Mouse (Mus musculus) left cerebral cortex, adult 11 months (tissue): ENCODE results near the gene Fam155a.
"Not testable (repeated sequence)": the region's sequence is repeated elsewhere in the genome, so short reads cannot be mapped to it uniquely, and the experiment has no call there.

ENCODE experiments used
- DNase-seq: peaks from one replicate; pipeline ENCODE4 v3.0.0; 2022; ENCODE audit warnings: low spot score

Fam155a gene

DNA sequence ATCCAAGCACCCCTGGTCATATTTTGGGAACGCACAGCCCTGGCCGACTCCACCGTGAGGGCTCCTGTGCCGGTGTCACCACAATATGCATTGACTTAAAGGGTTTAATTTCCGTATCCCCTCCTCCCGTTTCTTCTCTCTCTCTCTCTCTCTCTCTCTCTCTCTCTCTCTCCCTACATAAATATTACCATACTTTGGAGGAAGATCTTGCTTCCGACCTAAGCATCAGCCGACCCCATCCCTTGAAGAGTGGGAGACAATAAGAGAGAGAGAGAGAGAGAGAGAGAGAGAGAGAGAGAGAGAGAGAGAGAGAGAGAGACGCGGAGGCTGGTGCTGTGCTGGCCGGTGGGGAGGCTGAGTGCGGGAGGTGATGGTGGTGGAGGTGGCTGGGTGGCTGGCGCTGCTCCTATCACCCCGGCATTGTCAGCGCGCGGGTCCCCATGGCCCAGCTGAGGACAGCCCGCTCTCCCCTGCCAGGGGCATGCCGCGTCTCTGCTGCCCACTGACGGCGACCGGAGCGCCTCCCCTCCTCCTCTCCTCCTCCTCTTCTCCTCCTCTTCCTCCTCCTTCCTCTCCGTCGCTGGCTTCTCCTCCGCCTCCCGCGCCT, at the start of gene Fam155a:
TSS of gene Fam155a (minus strand) at position 163 of the 607 bp plus-strand sequence.
- DNase-seq, result peak; percentile 24

DNA sequence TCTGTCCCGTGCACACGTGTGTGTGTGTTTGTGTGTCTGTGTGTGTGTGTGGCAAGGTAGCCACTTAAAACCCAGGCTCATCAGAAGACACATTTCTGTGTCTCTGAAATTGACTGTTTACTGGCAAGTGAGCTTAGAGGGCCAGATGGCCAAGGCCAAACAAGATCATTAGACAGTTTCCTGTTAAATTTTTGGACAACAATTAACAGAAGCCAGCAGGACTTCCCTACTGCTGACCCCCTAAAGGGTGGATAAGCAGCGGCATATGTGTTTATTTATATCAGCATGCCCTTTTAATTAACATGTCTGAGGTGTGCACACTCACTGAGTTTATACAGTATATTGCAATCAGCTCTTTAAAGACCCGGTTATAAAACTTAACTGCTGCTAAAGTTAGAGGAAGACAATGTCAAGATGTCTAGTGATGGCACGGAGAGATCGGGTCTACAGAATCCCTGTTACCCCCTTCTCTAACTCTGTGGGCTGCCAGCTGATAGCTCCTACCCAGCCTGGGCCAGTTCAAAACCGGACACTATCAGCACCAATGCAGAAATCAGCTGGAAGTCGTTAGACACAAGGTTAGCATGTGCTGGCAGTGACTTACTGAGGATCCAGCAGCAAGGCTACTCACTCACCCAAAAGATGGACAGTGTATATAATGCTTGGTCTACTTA, 42.4 kb upstream of the Fam155a start:
- no peak for DNase-seq

- no peak for DNase-seq
Observed at GRCm38 (mm10) chr8:9810955-9811530, 40.1 kb upstream of the Fam155a start.

DNA sequence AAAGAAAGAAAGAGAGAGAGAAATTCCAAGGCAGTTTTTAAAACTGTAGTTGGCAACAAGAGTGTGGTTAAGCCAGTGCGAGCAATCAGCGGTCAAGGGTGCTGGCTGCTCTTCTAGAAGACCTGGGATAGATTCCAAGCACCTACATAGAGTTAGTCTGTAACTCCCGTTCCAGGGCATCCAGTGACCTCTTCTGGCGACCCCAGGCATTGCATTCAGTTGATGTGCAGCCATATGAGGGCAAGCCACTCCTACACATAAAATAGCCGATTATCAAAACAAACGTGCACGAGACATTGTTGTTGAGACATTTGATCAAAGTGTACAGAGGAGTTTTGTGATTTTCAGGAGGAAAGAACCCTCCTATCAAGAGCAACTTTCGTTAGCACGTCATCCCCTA, 37.6 kb upstream of the Fam155a start:
- DNase-seq, result no peak

GRCm38 (mm10) chr8:9805676-9806075, 34.7 kb upstream of the Fam155a start:
- DNase-seq, result no peak

DNA sequence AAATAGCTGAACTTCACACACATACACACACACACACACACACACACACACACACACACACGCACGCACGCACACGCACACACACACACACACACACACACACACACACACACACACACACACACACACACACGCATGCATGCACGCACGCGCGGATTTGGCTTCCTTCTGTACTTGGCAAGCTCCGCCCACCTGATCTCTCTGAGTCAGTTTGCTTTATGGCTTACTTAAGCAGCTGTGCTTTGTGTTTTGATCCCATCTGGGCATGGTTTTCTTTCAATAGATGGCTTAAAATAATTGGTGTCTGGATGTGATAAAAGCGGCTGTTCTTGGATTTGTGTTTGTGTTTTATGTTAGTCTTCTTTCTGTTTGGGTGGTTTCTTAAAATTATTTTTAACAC, 29.4 kb upstream of the Fam155a start:
- DNase-seq, result not testable (repeated sequence)

- DNase-seq, result no peak
Observed at GRCm38 (mm10) chr8:9799923-9800322, 29.0 kb upstream of the Fam155a start.

GRCm38 (mm10) chr8:9797514-9797913, 26.6 kb upstream of the Fam155a start:
- no peak for DNase-seq

GRCm38 (mm10) chr8:9795724-9796123, 24.8 kb upstream of the Fam155a start:
- no peak for DNase-seq

DNA sequence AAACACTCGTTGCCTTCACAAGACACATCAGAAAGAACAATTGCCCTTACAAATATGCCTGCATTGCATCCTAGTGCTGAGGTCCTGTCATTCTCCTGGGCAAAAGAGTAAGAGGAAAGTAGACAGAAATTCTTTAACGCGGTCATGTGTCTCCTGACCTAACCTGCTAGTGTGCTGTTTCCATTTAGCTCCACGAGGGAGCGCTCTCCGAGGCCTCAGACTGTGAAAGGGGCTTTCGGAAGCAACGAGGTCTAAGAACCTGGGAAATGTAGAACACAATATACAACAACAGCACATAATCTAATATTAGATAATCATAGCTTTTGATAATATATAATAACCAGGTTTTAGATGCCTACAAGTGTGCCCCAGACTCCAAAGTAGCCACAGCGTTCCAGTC, 22.4 kb upstream of the Fam155a start:
- no peak for DNase-seq

DNA sequence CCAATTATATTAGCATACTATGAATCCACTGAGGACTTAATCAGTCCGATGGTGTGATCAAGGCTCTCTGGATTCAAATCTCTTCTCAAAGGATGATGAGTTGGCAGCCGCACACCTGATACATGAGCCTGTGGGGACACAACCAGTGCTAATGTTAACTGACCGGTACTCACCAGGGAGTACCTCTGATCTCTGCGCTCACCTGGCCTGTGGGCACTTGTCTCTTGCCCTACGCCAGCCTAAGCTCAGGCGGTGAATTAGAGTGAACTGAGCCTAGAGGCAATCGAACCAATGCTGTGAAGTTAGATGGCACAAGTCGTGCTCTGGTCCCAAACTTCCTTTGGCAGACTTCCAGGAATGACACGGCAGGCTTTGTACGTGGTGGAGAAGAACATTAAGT, 9.4 kb upstream of the Fam155a start:
- no peak for DNase-seq

DNA sequence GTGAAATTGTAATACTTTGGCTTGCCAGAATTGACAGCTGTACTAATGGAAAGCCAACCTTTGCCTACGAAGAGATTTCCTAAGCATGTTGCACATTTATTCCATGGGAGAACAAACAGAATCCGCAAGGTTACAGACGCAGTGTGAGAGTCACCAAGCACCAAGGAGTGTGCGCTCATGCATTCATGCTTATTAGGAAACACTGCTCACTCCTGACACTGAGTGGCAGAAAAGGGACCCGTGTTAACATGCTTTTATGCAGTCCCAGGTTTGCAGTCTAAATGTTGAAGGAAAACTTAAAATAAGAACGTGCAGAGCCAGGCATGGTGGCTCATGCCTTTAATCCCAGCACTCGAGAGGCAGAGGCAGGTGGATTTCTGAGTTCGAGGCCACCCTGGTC, 7.2 kb upstream of the Fam155a start:
- no peak for DNase-seq

DNA sequence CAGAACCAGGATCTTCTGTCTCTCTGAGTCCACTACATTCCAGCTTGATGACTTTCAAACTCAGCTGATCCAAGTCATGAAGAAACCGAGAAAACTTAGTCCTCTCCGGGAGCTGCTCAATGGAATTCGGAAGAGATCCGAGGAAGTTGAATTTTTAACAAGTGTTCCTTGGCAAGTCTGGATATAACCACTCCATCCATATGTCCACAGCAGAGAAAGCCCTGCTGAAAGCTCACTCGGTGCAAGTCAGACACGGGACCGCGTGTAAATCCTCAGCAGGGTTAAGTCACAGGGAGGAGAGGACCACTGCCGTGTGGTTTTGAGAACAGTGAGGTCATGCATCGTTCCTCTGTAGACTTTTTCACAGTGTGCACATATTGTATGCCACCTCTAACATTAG, 5.9 kb upstream of the Fam155a start:
- DNase-seq, result no peak

GRCm38 (mm10) chr8:9772519-9772840, 1.5 kb upstream of the Fam155a start:
- peak; percentile 17 for DNase-seq

DNA sequence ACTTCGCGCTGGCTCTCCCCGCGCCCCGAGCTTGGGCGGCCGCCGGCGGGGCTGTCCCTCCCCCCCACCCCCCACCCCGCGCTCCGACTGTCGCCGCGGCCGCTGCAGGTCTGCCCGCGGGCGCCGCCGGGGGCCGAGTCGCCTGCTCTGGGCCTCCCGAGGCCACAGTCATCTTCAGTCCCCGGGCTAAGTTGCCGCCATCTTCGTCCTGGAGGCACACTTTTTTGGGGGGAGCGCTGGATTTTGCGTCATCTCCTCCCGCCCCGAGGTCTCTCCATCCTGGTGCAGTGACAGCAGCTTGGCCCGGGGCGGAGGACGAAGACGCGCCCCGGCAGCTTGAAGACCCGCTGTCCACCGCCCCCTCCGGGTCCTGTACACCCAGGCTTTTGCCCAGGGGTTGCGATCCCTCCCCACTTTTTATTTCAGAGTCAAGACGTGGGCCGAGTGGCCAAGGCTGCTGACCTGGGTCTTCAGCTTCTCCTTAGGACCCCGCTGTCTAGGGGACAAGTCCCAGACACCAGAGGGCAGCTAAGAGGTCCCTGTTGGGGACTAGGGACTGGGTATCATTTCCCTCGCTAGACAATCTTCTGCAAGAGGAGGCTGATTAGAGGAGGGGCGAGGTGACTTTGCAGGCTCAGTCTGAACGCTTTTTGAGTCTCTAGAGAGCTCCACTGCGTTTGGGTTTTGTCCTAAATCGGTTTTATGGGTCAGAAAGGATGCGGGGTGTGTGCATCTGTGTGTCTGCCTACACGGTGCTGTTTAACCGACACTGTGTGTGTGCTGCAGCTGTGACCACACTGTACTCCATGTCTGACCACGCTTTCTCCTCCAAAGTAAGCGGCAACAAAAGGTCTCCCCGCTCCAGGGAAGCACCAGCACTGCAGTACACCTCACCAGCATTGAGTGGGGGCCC, 901 bp upstream of the Fam155a start:
- DNase-seq, result peak; percentile 22

DNA sequence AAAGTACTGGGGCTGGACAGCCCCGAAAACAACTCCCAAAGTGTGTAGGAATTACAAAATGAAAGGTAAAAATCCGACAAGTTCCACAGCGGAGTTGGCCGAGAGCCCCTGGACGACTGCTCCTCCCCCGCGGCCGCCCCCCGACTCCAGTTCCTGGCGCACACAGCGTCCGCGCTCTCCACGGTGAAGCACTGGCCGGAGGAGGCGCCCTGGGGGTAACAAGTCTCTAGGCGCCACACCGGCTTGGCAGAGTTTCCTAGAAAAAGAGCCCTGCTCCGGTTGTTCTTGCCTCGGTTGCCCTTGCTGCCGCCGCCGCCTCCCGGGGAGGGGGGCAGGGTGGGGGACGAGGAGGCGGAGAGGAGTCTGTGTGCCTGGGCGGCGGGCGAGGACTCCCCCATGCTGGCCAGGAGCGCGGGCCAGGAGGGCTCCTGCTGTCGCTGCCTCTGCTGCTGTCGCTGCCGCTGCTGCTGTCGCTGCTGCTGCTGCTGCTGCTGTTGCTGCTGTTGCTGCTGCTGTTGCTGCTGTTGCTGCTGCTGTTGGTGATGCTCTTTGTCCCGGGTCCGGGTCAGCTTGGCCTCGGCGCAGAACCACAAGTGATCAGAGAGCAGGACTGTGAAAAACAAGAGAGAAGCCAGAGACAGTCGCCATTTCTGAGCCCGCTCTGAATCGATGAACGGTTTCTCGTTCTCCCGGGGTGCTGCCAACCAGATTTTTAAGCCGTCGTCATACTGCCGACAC, 531 bp downstream of the Fam155a start:
- DNase-seq, result peak; percentile 15

GRCm38 (mm10) chr8:9769061-9769460, 1.9 kb downstream of the Fam155a start:
- no peak for DNase-seq

- no peak for DNase-seq
Observed at GRCm38 (mm10) chr8:9735169-9735568, 35.8 kb downstream of the Fam155a start.

DNA sequence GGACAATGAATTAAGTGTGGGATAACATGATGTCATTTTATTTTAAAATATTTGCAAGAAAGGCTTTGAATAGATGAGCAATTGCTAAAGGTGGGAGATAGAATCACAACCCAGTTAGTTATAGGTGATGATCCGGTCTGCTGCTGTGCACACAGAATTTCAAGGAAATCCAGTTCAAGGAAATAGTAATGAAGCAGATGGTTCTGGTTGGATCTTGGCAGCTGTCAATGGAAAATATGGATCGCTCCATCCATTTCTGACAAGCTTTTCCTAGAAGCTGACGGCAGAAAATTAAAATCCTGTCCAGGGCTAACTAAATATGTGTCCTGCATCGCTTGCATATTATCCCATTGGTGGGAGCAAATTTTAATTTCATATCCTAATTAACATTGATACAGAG, 61.2 kb downstream of the Fam155a start:
- no peak for DNase-seq

- peak; percentile 67 for DNase-seq
Observed at GRCm38 (mm10) chr8:9707433-9707832, 63.5 kb downstream of the Fam155a start.

DNA sequence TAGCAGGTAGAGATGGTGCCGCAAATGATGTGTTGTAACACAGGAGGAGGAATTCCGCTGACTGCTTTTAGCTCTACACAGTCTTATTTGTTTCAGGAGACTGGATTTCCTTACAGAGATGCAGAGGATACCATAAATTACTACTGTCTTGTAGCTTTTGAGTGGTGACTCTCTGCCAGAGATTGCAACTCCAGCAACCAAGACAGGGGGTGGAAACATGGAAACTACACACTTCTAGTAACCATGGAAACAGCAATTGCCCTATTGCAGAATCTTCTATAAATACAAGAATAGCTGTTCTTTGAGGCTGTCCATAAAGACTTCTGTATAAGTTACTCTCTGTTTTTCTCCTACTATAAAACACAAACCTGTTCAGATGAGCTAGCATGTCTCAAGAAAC, 76.2 kb downstream of the Fam155a start:
- peak; percentile 23 for DNase-seq

GRCm38 (mm10) chr8:9692370-9692769, 78.6 kb downstream of the Fam155a start:
- DNase-seq, result no peak
